Mouse (Mus musculus) G1E (cell line): Measurements from ENCODE around the gene Plcxd2. TPM values are rescaled to one million over a fixed set of nuclear protein-coding genes. Genes with fewer than 3 reads are reported as not detected.

Experiments used
- ATAC-seq: 2 replicates; pipeline ENCODE4 v1.8.0; 2016; ENCODE audit warnings: mild to moderate bottlenecking; ENCODE audit not compliant: insufficient number of reproducible peaks, poor library complexity, low FRiP score, severe bottlenecking; ENCODE audit errors: extremely low read depth
- DNase-seq: peaks from one replicate; pipeline ENCODE4 v3.0.0; 2012; ENCODE audit warnings: low spot score
- H3K27me3 ChIP-seq: 2 replicates; pipeline ENCODE4 v1.6.1; 2012; ENCODE audit warnings: mild to moderate bottlenecking, low read length, inconsistent platforms; ENCODE audit not compliant: insufficient read depth
- H3K36me3 ChIP-seq: replicated peaks from 2 replicates; pipeline ENCODE3; 2012; ENCODE audit warnings: mild to moderate bottlenecking, inconsistent platforms
- H3K4me1 ChIP-seq: 2 replicates; pipeline ENCODE4 v1.6.1; 2012; ENCODE audit warnings: low read depth, low read length, inconsistent platforms, mixed read lengths; ENCODE audit not compliant: insufficient read depth
- H3K4me3 ChIP-seq: 2 replicates; pipeline ENCODE4 v1.5.1; 2012; ENCODE audit warnings: low read depth, mild to moderate bottlenecking, inconsistent platforms, low read length, moderate library complexity, mixed read lengths
- H3K9me3 ChIP-seq: replicated peaks from 2 replicates; pipeline ENCODE4 v1.6.1; 2012; ENCODE audit warnings: inconsistent platforms
- CTCF ChIP-seq: IDR thresholded peaks from 2 replicates; pipeline ENCODE4 v1.5.1; 2012; ENCODE audit warnings: low read depth, low read length, inconsistent platforms, mixed read lengths
- GATA1 ChIP-seq: IDR thresholded peaks from 2 replicates; pipeline ENCODE4 v1.6.1; 2012; ENCODE audit warnings: borderline replicate concordance, low read length, inconsistent platforms, mixed read lengths
- GATA2 ChIP-seq: IDR thresholded peaks from 2 replicates; pipeline ENCODE4 v1.6.1; 2012; ENCODE audit warnings: low read depth, low read length, inconsistent platforms, borderline replicate concordance
- POLR2AphosphoS5 ChIP-seq: IDR thresholded peaks from 2 replicates; pipeline ENCODE4 v1.6.1; 2012; ENCODE audit warnings: low read depth, low read length, inconsistent platforms; ENCODE audit not compliant: insufficient replicate concordance
- TAL1 ChIP-seq: conservative IDR thresholded peaks from 2 replicates; pipeline ENCODE4 v1.6.1; 2012; ENCODE audit warnings: low read depth, low read length, inconsistent platforms, mixed read lengths
- polyA plus RNA-seq: library from polyadenylated mRNA; stranded (reverse); fragments of >175 nt; gene quantifications from 2 replicates; pipeline ENCODE4 v1.2.3, GENCODE M21; 2012
- total RNA-seq, 2 experiments: library from RNA; stranded (forward) in 1 of 2; stranded (reverse) in 1 of 2; fragments of 200-1000 nt in 1 of 2; fragments of >200 nt in 1 of 2; fragmentation: Nextera tagmentation in 1 of 2; gene quantifications; 2 replicates each; pipeline ENCODE4 v1.2.3; 2014 to 2017

Plcxd2 gene
- total and polyA plus RNA-seq, 3 experiments, result 0.11 TPM; not detected in 2

GRCm38 (mm10) chr16:45960978-45961377 lies 49.0 kb downstream of the Plcxd2 start:
- no peak for ATAC-seq
- 0 out of 2 replicates have a peak, but pooled peaks cover 5% of the 10 kb centered on the region for H3K9me3 ChIP-seq
- no peak overlapping the region for H3K4me3 ChIP-seq
- H3K27me3 ChIP-seq, result no peaks in the 10 kb centered on the region
- H3K4me1 ChIP-seq, result no peaks in the 10 kb centered on the region
- no peaks in the 10 kb centered on the region for H3K36me3 ChIP-seq
- no peak for DNase-seq
- TF ChIP-seq POLR2AphosphoS5 (no peak), GATA1 (no peak), CTCF (no peak), TAL1 (no peak), GATA2 (no peak)

DNA sequence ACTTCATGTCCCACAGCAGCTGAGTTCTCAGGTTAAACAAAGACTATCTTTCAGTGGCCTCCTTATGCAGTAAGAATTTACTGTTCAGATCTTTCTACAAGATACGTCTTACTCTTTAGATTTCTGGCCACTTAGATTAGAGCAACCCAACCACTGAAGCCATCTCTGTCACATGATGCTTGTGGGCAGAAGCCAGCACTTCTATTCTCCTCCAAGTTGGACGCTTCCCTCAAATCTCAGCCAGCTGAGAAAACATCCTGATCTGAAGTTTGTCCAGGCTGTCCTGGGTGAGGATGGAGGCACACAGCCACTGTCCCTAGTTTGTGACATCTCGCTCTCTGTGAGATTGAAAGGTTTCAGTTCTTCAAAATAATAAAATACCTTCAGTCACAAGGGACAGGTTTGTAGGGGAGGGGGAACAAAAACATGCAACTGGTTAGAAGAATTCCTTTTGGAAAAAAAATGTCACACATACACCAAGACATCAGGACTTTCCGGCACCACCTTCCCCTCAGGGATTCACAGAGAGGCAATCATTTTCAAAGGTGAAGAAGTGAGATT lies 53.5 kb downstream of the Plcxd2 start:
- H3K4me1 ChIP-seq, result no peaks in the 10 kb centered on the region

GRCm38 (mm10) chr16:45953394-45953793 lies 56.6 kb downstream of the Plcxd2 start, which contains the start of gene Phldb2:
Gene Phldb2, minus strand, starts transcription at chr16:45953598.
- no peak for TF ChIP-seq POLR2AphosphoS5
- no peak for TF ChIP-seq TAL1
- no peak for TF ChIP-seq CTCF
- TF ChIP-seq GATA1, result no peak
- no peak for TF ChIP-seq GATA2
- H3K4me3 ChIP-seq, result no peak within 1 kb of the TSS
- no peak for ATAC-seq
- H3K9me3 ChIP-seq, result 0 out of 2 replicates have a peak, but pooled peaks cover 3% of the 10 kb centered on the region
- DNase-seq, result no peak
- H3K27me3 ChIP-seq, result no peaks in the 10 kb centered on the region
- H3K36me3 ChIP-seq, result no peaks in the 10 kb centered on the region
- H3K4me1 ChIP-seq, result no peaks in the 10 kb centered on the region

More for the DNA sequence above, 53.5 kb downstream of the Plcxd2 start:
- Histone ChIP-seq H3K36me3 (no peaks in the 10 kb centered on the region), H3K27me3 (no peaks in the 10 kb centered on the region), H3K4me3 (no peak overlapping the region), H3K9me3 (0 out of 2 replicates have a peak, but pooled peaks cover 5% of the 10 kb centered on the region)
- no peak for DNase-seq
- no peak for ATAC-seq
- no peak for TF ChIP-seq GATA2
- TF ChIP-seq GATA1, result no peak
- no peak for TF ChIP-seq POLR2AphosphoS5
- no peak for TF ChIP-seq CTCF
- TF ChIP-seq TAL1, result no peak

- Histone ChIP-seq H3K4me3 (no peak overlapping the region), H3K4me1 (no peaks in the 10 kb centered on the region), H3K27me3 (no peaks in the 10 kb centered on the region), H3K36me3 (no peaks in the 10 kb centered on the region), H3K9me3 (no peaks in the 10 kb centered on the region)
- ATAC-seq (no peak), DNase-seq (no peak)
- no peak for TF ChIP-seq CTCF
- no peak for TF ChIP-seq GATA2
- TF ChIP-seq GATA1, result no peak
- TF ChIP-seq TAL1, result no peak
- TF ChIP-seq POLR2AphosphoS5, result no peak
Measured at GRCm38 (mm10) chr16:45952501-45952900, 57.5 kb downstream of the Plcxd2 start.

DNA sequence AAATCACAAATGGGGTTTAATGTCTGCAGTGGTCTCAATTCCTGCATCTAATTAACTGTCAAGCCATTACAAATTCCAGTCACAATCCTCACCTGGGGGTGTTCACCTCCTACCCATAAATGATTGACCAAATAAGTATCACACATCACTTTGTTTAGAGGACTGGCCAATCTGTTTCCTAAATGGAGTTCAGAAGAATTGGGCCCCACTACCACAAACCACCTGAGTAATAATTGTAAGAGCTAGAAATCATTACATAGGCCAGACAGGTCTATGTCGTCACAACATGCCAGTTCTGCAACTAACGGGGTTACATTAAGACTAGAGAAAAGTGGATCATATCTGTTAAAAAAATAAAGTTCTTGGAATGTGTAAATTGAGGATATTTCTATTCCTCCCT lies 58.0 kb downstream of the Plcxd2 start:
- H3K9me3 ChIP-seq, result no peaks in the 10 kb centered on the region
- ATAC-seq, result no peak
- no peak overlapping the region for H3K4me3 ChIP-seq
- no peaks in the 10 kb centered on the region for H3K36me3 ChIP-seq
- H3K27me3 ChIP-seq, result no peaks in the 10 kb centered on the region
- no peak for TF ChIP-seq TAL1
- TF ChIP-seq POLR2AphosphoS5, result no peak
- no peak for TF ChIP-seq GATA2
- TF ChIP-seq GATA1, result no peak
- no peak for TF ChIP-seq CTCF
- DNase-seq, result no peak
- no peaks in the 10 kb centered on the region for H3K4me1 ChIP-seq

- no peak for TF ChIP-seq GATA1
- TF ChIP-seq TAL1, result no peak
- no peak for TF ChIP-seq CTCF
- no peak for TF ChIP-seq GATA2
- TF ChIP-seq POLR2AphosphoS5, result no peak
- Histone ChIP-seq H3K27me3 (no peaks in the 10 kb centered on the region), H3K4me1 (peaks cover 5% of the 10 kb centered on the region), H3K9me3 (peaks cover 8% of the 10 kb centered on the region; the same call in 1 of the 2 replicates), H3K36me3 (no peaks in the 10 kb centered on the region), H3K4me3 (no peak overlapping the region)
- ATAC-seq (no peak), DNase-seq (no peak)
Measured at GRCm38 (mm10) chr16:45946335-45946734, 63.7 kb downstream of the Plcxd2 start.
